Mouse (Mus musculus) liver, embryonic 14.5 days (tissue): ENCODE results near the gene Pde4b. TPM values are rescaled to one million over a fixed set of nuclear protein-coding genes. Genes with fewer than 3 reads are reported as not detected.
A peak's percentile ranks its signal among the peaks of the same experiment; 100 is the strongest.

Experiments used
- ATAC-seq: fragments of 200-750 bp; cut with Nextera tagmentation; 2 replicates; pipeline ENCODE4 v1.8.0; 2017; ENCODE audit warnings: moderate number of reproducible peaks, mild to moderate bottlenecking, moderate library complexity; ENCODE audit not compliant: insufficient read depth
- DNase-seq, 3 experiments: peaks; one replicate each; pipeline ENCODE4 v3.0.0-alpha.2; 2012 to 2013; ENCODE audit warnings: low read depth in 3 of 3, low spot score in 3 of 3
- H3K27ac ChIP-seq: fragments of 300-500 bp; sonication (generic); 2 replicates; pipeline ENCODE4 v1.5.1; 2014; ENCODE audit warnings: moderate library complexity, mild to moderate bottlenecking, control low read depth, inconsistent platforms
- H3K27me3 ChIP-seq: fragments of 300-500 bp; sonication (generic); 2 replicates; pipeline ENCODE4 v1.6.1; 2014; ENCODE audit warnings: mild to moderate bottlenecking, low read length, moderate library complexity; ENCODE audit not compliant: control insufficient read depth, insufficient read depth
- H3K36me3 ChIP-seq: fragments of 300-500 bp; sonication (generic); replicated peaks from 2 replicates; pipeline ENCODE4 v1.6.1; 2014; ENCODE audit warnings: low read depth; ENCODE audit not compliant: control insufficient read depth, insufficient read depth
- H3K4me1 ChIP-seq, 2 experiments: fragments of 200-500 bp in 1 of 2; fragments of 300-500 bp in 1 of 2; sonication (generic) in 1 of 2; replicated peaks; 2 replicates each; pipeline ENCODE4 v1.6.1; 2012 to 2014; ENCODE audit warnings: antibody characterized with exemption in 1 of 2, inconsistent platforms in 1 of 2, low read length in 1 of 2; ENCODE audit not compliant: control insufficient read depth in 2 of 2, insufficient read depth in 2 of 2
- H3K4me2 ChIP-seq: fragments of 300-500 bp; sonication (generic); 2 replicates; pipeline ENCODE4 v1.6.1; 2014; ENCODE audit warnings: low read depth, mild to moderate bottlenecking, control low read depth, moderate library complexity
- H3K4me3 ChIP-seq, 2 experiments: fragments of 200-500 bp in 1 of 2; fragments of 300-500 bp in 1 of 2; sonication (generic) in 1 of 2; 2 replicates each; pipeline ENCODE4 v1.5.1; 2012 to 2014; ENCODE audit warnings: low read depth in 2 of 2, low read length in 2 of 2, mild to moderate bottlenecking in 2 of 2, control low read depth in 1 of 2, inconsistent platforms in 1 of 2, moderate library complexity in 1 of 2; ENCODE audit not compliant: insufficient read depth in 1 of 2
- H3K9ac ChIP-seq: fragments of 300-500 bp; sonication (generic); replicated peaks from 2 replicates; pipeline ENCODE4 v1.6.1; 2014; ENCODE audit warnings: mild to moderate bottlenecking, control low read depth, moderate library complexity
- H3K9me3 ChIP-seq: fragments of 300-500 bp; sonication (generic); 2 replicates; pipeline ENCODE4 v1.6.1; 2016; ENCODE audit warnings: low read length, mixed read lengths; ENCODE audit not compliant: control insufficient read depth
- CTCF ChIP-seq: IDR thresholded peaks from 2 replicates; pipeline ENCODE4 v1.5.1; 2016; ENCODE audit warnings: antibody characterized with exemption, low read depth, control low read depth
- EP300 ChIP-seq: IDR thresholded peaks from 2 replicates; pipeline ENCODE4 v1.6.1; 2016; ENCODE audit warnings: antibody characterized with exemption, low read depth
- WGBS: fragments of 180-500 bp; shearing (Covaris S2); extraction: QIAGEN DNeasy Blood & Tissue Kit; methylation state at CpG from one replicate; pipeline ENCODE4 v1.1.7; 2014; ENCODE audit not compliant: insufficient replicate concordance; 5-methylcytosine and 5-hydroxymethylcytosine counted together
- polyA plus RNA-seq, 2 experiments: library from polyadenylated mRNA; depleted of rRNA in 1 of 2; stranded (reverse) in 1 of 2; unstranded in 1 of 2; fragments of >200 nt; fragmentation: Nextera tagmentation in 1 of 2; extraction: Ambion mirVana in 1 of 2; gene quantifications; 2 replicates each; pipeline versions ENCODE4 v1.2.1 to v1.2.3; 2012 to 2014

Pde4b gene
- polyA plus RNA-seq, 2 experiments: 1.5 to 2.3 TPM

DNA sequence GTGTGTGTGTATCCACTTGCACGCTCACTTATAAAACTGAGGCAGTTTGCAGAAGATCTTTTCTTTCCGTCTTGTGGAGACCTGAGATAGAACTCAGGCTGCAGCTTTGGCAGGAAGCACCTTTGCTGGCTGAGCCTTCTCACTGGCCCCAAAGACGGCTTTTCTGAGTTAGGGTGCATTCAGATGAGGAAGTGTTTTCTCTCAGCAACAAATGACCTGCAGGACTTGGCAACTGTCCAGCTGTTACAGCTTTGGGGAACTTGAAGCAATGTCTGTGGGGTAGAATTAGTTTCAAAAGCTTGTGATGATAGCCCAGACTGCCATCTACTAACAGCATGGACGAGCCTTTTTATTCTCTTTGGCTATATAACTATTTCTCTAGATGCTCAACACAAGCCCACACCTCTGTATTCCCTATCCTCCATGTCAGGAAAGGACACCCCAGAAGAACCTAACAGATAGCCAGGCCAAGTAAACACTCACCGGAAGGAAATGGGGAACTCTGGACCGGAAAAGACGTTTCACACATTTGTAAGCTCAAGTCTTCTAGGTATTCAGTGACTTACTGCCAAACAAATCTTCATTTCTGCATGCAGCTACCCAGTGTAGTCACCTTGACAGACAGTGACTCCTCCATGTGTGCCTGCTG, 429.8 kb downstream of the Pde4b start:
- Histone ChIP-seq H3K27me3 (no peaks in the 10 kb centered on the region), H3K4me3 (no peak overlapping the region), H3K4me1 (peaks cover 0 to 9% of the 10 kb centered on the region in 2 experiments; a peak in 1 of 4 replicates), H3K9me3 (no peaks in the 10 kb centered on the region), H3K27ac (no peak overlapping the region), H3K36me3 (no peaks in the 10 kb centered on the region), H3K9ac (no peak overlapping the region), H3K4me2 (no peak overlapping the region)
- ATAC-seq (peak; percentile 31; the same call in 1 of the 2 replicates), DNase-seq (peak; percentile 39 to 51 (median 44))
- no peak for TF ChIP-seq EP300
- TF ChIP-seq CTCF: no peak
- 14% methylated on average over 7 of the region's 7 CpGs for WGBS

DNA sequence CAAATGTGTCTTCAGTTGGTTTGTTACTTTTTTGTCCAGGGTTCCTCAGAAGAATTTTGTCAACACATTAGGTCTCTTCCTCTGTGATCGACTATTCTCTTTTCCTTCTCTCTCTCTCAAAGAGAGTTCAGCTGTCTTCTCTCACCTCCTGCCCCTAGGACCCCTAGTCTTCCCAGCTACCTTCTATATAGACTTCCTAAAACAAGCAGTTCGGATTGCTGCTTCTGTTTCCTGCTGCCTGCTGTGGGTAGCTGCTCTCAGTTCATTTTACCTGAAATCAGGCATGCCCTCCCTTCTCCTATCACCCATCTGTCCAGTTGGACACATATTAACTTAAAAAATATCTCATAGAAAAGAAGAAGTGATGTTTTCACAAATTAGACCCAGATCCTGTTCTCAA, 430.3 kb downstream of the Pde4b start:
- DNase-seq (no peak), ATAC-seq (no peak)
- Histone ChIP-seq H3K36me3 (no peaks in the 10 kb centered on the region), H3K4me2 (no peak overlapping the region), H3K9ac (no peak overlapping the region), H3K27me3 (no peaks in the 10 kb centered on the region), H3K4me1 (peaks cover 0 to 6% of the 10 kb centered on the region in 2 experiments; a peak in 1 of 4 replicates), H3K4me3 (no peak overlapping the region), H3K27ac (no peak overlapping the region), H3K9me3 (no peaks in the 10 kb centered on the region)
- 14% methylated on average over 2 of the region's 2 CpGs for WGBS
- TF ChIP-seq CTCF (no peak), EP300 (no peak)

DNA sequence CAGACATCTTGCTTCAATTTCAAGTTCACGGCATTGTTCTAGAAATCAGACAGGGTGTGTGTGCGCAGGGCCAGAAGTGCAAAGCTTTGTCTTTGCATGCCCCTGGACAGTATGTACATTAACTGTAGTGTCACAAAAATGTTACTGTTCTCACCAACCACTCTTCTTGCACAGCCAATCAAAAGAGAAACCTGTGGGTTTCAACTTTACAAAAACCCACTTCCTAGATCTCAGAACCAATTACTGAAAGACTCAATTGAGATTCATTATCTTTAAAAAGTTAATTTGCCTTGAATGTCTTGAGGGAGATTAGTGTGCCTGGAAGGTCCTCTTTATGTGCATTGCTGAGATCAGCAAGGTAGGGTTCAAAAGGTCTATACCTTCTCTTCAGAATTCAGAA, 431.0 kb downstream of the Pde4b start:
- Histone ChIP-seq H3K9ac (no peak overlapping the region), H3K4me1 (peaks cover 0 to 6% of the 10 kb centered on the region in 2 experiments; a peak in 1 of 4 replicates), H3K4me3 (no peak overlapping the region), H3K9me3 (no peaks in the 10 kb centered on the region), H3K27ac (no peak overlapping the region), H3K36me3 (no peaks in the 10 kb centered on the region), H3K27me3 (no peaks in the 10 kb centered on the region), H3K4me2 (no peak overlapping the region)
- DNase-seq: no peak
- 81% methylated on average over 2 of the region's 2 CpGs for WGBS
- no peak for TF ChIP-seq EP300
- TF ChIP-seq CTCF: no peak
- ATAC-seq: no peak

DNA sequence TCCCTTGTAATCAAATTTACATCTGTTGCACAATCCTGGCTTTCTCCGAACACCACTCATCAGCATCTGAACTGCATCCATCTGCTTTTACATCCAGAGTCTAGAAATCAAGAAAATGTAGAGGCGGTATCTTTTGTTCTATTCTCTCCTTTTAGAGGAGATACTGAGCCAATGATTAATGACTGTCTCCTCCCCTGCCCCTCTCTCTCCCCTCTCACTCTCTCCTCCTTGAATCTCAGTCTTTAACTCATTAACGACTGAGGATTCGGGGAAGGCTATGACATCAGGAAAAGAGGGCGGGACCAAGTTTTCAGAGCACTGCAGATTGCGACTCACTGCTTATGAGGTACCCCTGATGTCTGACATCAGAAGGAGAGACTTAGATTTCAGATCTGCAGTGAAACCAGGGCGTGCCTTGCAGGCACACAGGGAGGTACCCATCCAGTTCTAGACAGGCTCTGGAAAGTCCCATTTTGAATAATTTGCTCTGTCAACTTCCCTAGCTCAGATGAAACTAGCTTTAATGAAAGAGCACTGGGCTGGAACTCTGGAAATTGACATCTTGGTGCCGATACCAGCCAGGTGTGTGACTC, 433.4 kb downstream of the Pde4b start:
- no peak overlapping the region for H3K9ac ChIP-seq
- no peak overlapping the region for H3K4me3 ChIP-seq
- 62% methylated on average over 8 of the region's 8 CpGs for WGBS
- H3K36me3 ChIP-seq: no peaks in the 10 kb centered on the region
- H3K27ac ChIP-seq: no peak overlapping the region
- no peak for ATAC-seq
- H3K4me1 ChIP-seq: peaks cover 0 to 6% of the 10 kb centered on the region in 2 experiments; a peak in 1 of 4 replicates
- no peak for TF ChIP-seq CTCF
- TF ChIP-seq EP300: no peak
- H3K9me3 ChIP-seq: no peaks in the 10 kb centered on the region
- no peaks in the 10 kb centered on the region for H3K27me3 ChIP-seq
- H3K4me2 ChIP-seq: no peak overlapping the region
- DNase-seq: no peak

DNA sequence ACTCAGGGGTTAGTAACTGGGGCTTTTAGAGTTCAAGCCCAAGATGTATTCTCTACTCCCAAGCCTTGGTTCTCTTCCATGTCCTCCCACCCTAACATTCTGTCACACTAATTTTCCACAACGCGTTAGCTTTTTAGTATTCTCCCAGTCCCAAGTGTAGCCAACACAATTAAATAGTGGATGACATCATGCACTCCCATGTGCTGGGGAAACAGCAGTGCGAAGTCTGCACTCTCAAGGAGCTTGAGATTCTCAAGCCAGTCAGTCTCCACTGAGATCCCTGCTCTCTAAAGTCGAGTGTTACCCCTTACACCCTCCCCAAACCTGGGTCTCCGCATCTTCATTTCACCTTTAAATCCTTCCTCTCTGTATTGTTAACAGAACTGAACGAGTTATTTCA, 434.1 kb downstream of the Pde4b start:
- no peak for TF ChIP-seq EP300
- TF ChIP-seq CTCF: no peak
- Histone ChIP-seq H3K4me1 (peaks cover 0 to 6% of the 10 kb centered on the region in 2 experiments; a peak in 1 of 4 replicates), H3K9me3 (no peaks in the 10 kb centered on the region), H3K9ac (no peak overlapping the region), H3K4me3 (no peak overlapping the region), H3K27me3 (no peaks in the 10 kb centered on the region), H3K36me3 (no peaks in the 10 kb centered on the region), H3K27ac (no peak overlapping the region), H3K4me2 (no peak overlapping the region)
- 65% methylated on average over 6 of the region's 6 CpGs for WGBS
- DNase-seq (no peak), ATAC-seq (no peak)
